Mouse (Mus musculus): Measurements from ENCODE around the gene Zbtb9.

GRCm38 (mm10) chr17:26941841-26942570 lies 31.0 kb upstream of the Zbtb9 start:
- TF ChIP-seq CTCF (IDR thresholded peaks at IDR 0.05; ENCODE audit: low read depth) (no peak), EP300 (IDR thresholded peaks at IDR 0.05; ENCODE audit: low read depth) (no peak)
